Mouse (Mus musculus) embryonic facial prominence, embryonic 15.5 days (tissue): ENCODE data around the gene Fam241b. TPM values are rescaled to one million over a fixed set of nuclear protein-coding genes. Genes with fewer than 3 reads are reported as not detected.

ENCODE experiments used
- ATAC-seq: fragments of 200-750 bp; cut with Nextera tagmentation; 2 replicates; pipeline ENCODE4 v1.8.0; 2017; ENCODE audit warnings: low read depth, moderate TSS enrichment; ENCODE audit not compliant: insufficient number of reproducible peaks, low FRiP score, low TSS enrichment
- H3K27ac ChIP-seq: fragments of 300-500 bp; sonication (generic); replicated peaks from 2 replicates; pipeline ENCODE4 v1.5.1; 2015; ENCODE audit warnings: mild to moderate bottlenecking, inconsistent platforms
- H3K27me3 ChIP-seq: fragments of 300-500 bp; sonication (generic); 2 replicates; pipeline ENCODE4 v1.6.1; 2015; ENCODE audit warnings: inconsistent platforms
- H3K36me3 ChIP-seq: fragments of 300-500 bp; sonication (generic); 2 replicates; pipeline ENCODE4 v1.6.1; 2015; ENCODE audit warnings: mild to moderate bottlenecking, inconsistent platforms
- H3K4me1 ChIP-seq: fragments of 300-500 bp; sonication (generic); 2 replicates; pipeline ENCODE4 v1.6.1; 2015; ENCODE audit warnings: inconsistent platforms
- H3K4me2 ChIP-seq: fragments of 300-500 bp; sonication (generic); replicated peaks from 2 replicates; pipeline ENCODE4 v1.6.1; 2015; ENCODE audit warnings: mild to moderate bottlenecking, inconsistent platforms
- H3K4me3 ChIP-seq: fragments of 300-500 bp; sonication (generic); replicated peaks from 2 replicates; pipeline ENCODE4 v1.5.1; 2015; ENCODE audit warnings: mild to moderate bottlenecking, inconsistent platforms
- H3K9ac ChIP-seq: fragments of 300-500 bp; sonication (generic); 2 replicates; pipeline ENCODE4 v1.6.1; 2015; ENCODE audit warnings: inconsistent platforms
- H3K9me3 ChIP-seq: fragments of 300-500 bp; sonication (generic); replicated peaks from 2 replicates; pipeline ENCODE4 v1.6.1; 2016; ENCODE audit warnings: inconsistent platforms
- WGBS: fragments of 180-500 bp; shearing (Covaris S2); methylation state at CpG from one replicate; pipeline ENCODE4 v1.1.7; 2015; 5-methylcytosine and 5-hydroxymethylcytosine counted together
- polyA plus RNA-seq: library from polyadenylated mRNA; unstranded; fragments of >200 nt; fragmentation: Nextera tagmentation; extraction: Ambion mirVana; gene quantifications from 2 replicates; pipeline ENCODE4 v1.2.1, GENCODE M21; 2015

Fam241b gene
- 20.2 and 21.5 TPM in 2 replicates for polyA plus RNA-seq

GRCm38 (mm10) chr10:62143820-62144219 lies at the start of gene Fam241b:
TSS of gene Fam241b (minus strand) at chr10:62143920.
- Histone ChIP-seq H3K4me2 (no peak within 1 kb of the TSS), H3K36me3 (no peaks in the 10 kb centered on the region), H3K4me3 (no peak within 1 kb of the TSS), H3K9ac (no peak within 1 kb of the TSS), H3K27ac (no peak within 1 kb of the TSS), H3K4me1 (no peaks in the 10 kb centered on the region), H3K9me3 (no peaks in the 10 kb centered on the region), H3K27me3 (peaks cover 4% of the 10 kb centered on the region; the same call in 1 of the 2 replicates)
- WGBS: 55% methylated on average over 8 of the region's 8 CpGs
- ATAC-seq: no peak

- Histone ChIP-seq H3K4me3 (no peak overlapping the region), H3K36me3 (no peaks in the 10 kb centered on the region), H3K27ac (no peak overlapping the region), H3K27me3 (no peaks in the 10 kb centered on the region), H3K4me2 (no peak overlapping the region), H3K9ac (no peak overlapping the region), H3K9me3 (no peaks in the 10 kb centered on the region), H3K4me1 (peaks cover 10% of the 10 kb centered on the region)
- no peak; the same call in 1 of the 2 replicates for ATAC-seq
- WGBS: 59% methylated on average over 9 of the region's 9 CpGs
Observed at GRCm38 (mm10) chr10:62192701-62193157, 49.0 kb upstream of the Fam241b start.

- no peak for ATAC-seq
- no peaks in the 10 kb centered on the region for H3K27me3 ChIP-seq
- no peak overlapping the region for H3K4me3 ChIP-seq
- H3K4me1 ChIP-seq: peaks cover 10% of the 10 kb centered on the region
- H3K9me3 ChIP-seq: no peaks in the 10 kb centered on the region
- 89% methylated on average over 7 of the region's 7 CpGs for WGBS
- H3K36me3 ChIP-seq: no peaks in the 10 kb centered on the region
- no peak overlapping the region for H3K4me2 ChIP-seq
- H3K9ac ChIP-seq: no peak overlapping the region
- no peak overlapping the region for H3K27ac ChIP-seq
Observed at GRCm38 (mm10) chr10:62190821-62191220, 47.1 kb upstream of the Fam241b start.

GRCm38 (mm10) chr10:62189910-62190309 lies 46.2 kb upstream of the Fam241b start:
- Histone ChIP-seq H3K4me3 (no peak overlapping the region), H3K4me2 (no peak overlapping the region), H3K4me1 (peaks cover 10% of the 10 kb centered on the region; the same call in 1 of the 2 replicates), H3K27me3 (no peaks in the 10 kb centered on the region), H3K9ac (no peak overlapping the region), H3K27ac (no peak overlapping the region), H3K9me3 (no peaks in the 10 kb centered on the region), H3K36me3 (no peaks in the 10 kb centered on the region)
- WGBS: 59% methylated on average over 4 of the region's 4 CpGs
- ATAC-seq: no peak

- no peak overlapping the region for H3K4me2 ChIP-seq
- H3K27me3 ChIP-seq: no peaks in the 10 kb centered on the region
- no peak for ATAC-seq
- WGBS: 61% methylated on average over 3 of the region's 3 CpGs
- no peaks in the 10 kb centered on the region for H3K36me3 ChIP-seq
- peaks cover 10% of the 10 kb centered on the region; the same call in 1 of the 2 replicates for H3K4me1 ChIP-seq
- no peak overlapping the region for H3K27ac ChIP-seq
- no peak overlapping the region for H3K4me3 ChIP-seq
- H3K9ac ChIP-seq: no peak overlapping the region
- H3K9me3 ChIP-seq: no peaks in the 10 kb centered on the region
Observed at GRCm38 (mm10) chr10:62189303-62189702, 45.6 kb upstream of the Fam241b start.

GRCm38 (mm10) chr10:62186882-62187281 lies 43.2 kb upstream of the Fam241b start:
- peaks cover 5% of the 10 kb centered on the region; the same call in 1 of the 2 replicates for H3K4me1 ChIP-seq
- no peak for ATAC-seq
- no peaks in the 10 kb centered on the region for H3K9me3 ChIP-seq
- H3K4me3 ChIP-seq: no peak overlapping the region
- no peak overlapping the region for H3K27ac ChIP-seq
- no peak overlapping the region for H3K4me2 ChIP-seq
- H3K27me3 ChIP-seq: no peaks in the 10 kb centered on the region
- H3K36me3 ChIP-seq: no peaks in the 10 kb centered on the region
- 21% methylated on average over 7 of the region's 7 CpGs for WGBS
- H3K9ac ChIP-seq: no peak overlapping the region

GRCm38 (mm10) chr10:62183053-62183452 lies 39.3 kb upstream of the Fam241b start:
- Histone ChIP-seq H3K27me3 (no peaks in the 10 kb centered on the region), H3K4me2 (no peak overlapping the region), H3K9ac (no peak overlapping the region), H3K4me1 (no peaks in the 10 kb centered on the region), H3K36me3 (no peaks in the 10 kb centered on the region), H3K4me3 (no peak overlapping the region), H3K9me3 (no peaks in the 10 kb centered on the region), H3K27ac (no peak overlapping the region)
- WGBS: 1% methylated on average over 10 of the region's 10 CpGs
- no peak for ATAC-seq

- Histone ChIP-seq H3K9ac (no peak overlapping the region), H3K27ac (no peak overlapping the region), H3K9me3 (no peaks in the 10 kb centered on the region), H3K4me1 (no peaks in the 10 kb centered on the region), H3K4me2 (no peak overlapping the region), H3K36me3 (no peaks in the 10 kb centered on the region), H3K27me3 (no peaks in the 10 kb centered on the region), H3K4me3 (no peak overlapping the region)
- WGBS: 68% methylated on average over 6 of the region's 6 CpGs
- ATAC-seq: no peak
Observed at GRCm38 (mm10) chr10:62182471-62183014, 38.8 kb upstream of the Fam241b start.

- Histone ChIP-seq H3K9me3 (no peaks in the 10 kb centered on the region), H3K4me1 (no peaks in the 10 kb centered on the region), H3K36me3 (no peaks in the 10 kb centered on the region), H3K27ac (no peak overlapping the region), H3K4me3 (no peak overlapping the region), H3K4me2 (no peak overlapping the region), H3K9ac (no peak overlapping the region), H3K27me3 (no peaks in the 10 kb centered on the region)
- no peak for ATAC-seq
- 35% methylated on average over 3 of the region's 3 CpGs for WGBS
Observed at GRCm38 (mm10) chr10:62181701-62182100, 38.0 kb upstream of the Fam241b start.

GRCm38 (mm10) chr10:62179944-62180343 lies 36.2 kb upstream of the Fam241b start:
- Histone ChIP-seq H3K4me1 (no peaks in the 10 kb centered on the region), H3K4me2 (no peak overlapping the region), H3K36me3 (no peaks in the 10 kb centered on the region), H3K9me3 (no peaks in the 10 kb centered on the region), H3K27ac (no peak overlapping the region), H3K9ac (no peak overlapping the region), H3K27me3 (no peaks in the 10 kb centered on the region), H3K4me3 (no peak overlapping the region)
- 79% methylated on average over 3 of the region's 3 CpGs for WGBS
- ATAC-seq: no peak

- no peak for ATAC-seq
- Histone ChIP-seq H3K9me3 (no peaks in the 10 kb centered on the region), H3K27ac (no peak overlapping the region), H3K9ac (no peak overlapping the region), H3K4me1 (peaks cover 5% of the 10 kb centered on the region; the same call in 1 of the 2 replicates), H3K4me2 (no peak overlapping the region), H3K27me3 (no peaks in the 10 kb centered on the region), H3K36me3 (no peaks in the 10 kb centered on the region), H3K4me3 (no peak overlapping the region)
- 43% methylated on average over 15 of the region's 15 CpGs for WGBS
Observed at GRCm38 (mm10) chr10:62174533-62175313, 31.0 kb upstream of the Fam241b start.
